Mouse (Mus musculus): ENCODE results near the gene Agmat. TPM values are rescaled to one million over a fixed set of nuclear protein-coding genes. Genes with fewer than 3 reads are reported as not detected.

Gene Agmat
- polyA plus RNA-seq (2012; rRNA removed): 2.2 and 2.4 TPM in 2 replicates

DNA sequence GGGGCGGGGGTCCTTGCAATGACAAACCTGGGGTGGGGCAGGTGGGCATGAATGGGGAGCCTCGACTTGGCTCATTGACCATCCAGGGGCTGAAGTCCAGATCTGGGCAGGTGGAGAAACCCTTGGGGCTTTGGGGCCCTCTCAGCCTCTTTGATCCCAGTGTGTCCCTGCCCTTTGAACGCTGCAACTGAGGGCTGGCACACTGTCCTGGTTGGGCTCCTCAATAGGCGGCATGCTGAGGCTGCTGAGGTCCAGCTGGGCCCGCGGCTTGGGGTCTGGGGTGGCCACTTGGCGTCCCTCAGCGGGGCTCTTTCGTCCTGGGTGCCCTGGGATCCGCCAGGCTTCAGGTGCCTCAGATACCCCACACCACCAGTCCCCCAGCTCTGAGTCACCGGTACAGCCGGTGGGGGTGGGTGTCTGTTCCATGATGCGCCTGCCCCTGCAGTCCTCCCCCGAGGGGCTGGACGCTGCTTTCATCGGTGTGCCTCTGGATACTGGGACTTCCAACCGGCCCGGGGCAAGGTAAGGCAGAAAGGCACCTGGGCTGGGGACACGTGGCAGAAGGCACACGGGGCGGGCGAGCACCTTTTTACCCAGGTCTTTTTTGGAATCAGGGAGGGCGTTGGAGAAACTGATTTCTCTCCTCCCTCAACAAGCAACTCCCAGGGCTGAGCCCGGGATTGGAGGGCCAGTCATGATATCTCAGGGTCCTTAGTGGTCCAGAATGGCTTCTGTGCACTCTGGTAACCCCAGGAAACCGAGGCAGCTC is at the start of gene Agmat:
Gene Agmat (plus strand): TSS at position 95 of the 769 bp plus-strand sequence.
- no peak within 1 kb of the TSS for H3K27ac ChIP-seq (ENCODE audit: insufficient read depth, low read length)
- H3K4me3 ChIP-seq (ENCODE audit: insufficient read depth, low read length): no peak within 1 kb of the TSS
- H3K4me1 ChIP-seq (ENCODE audit: control insufficient read depth, insufficient read depth, low read length): no peaks in the 10 kb centered on the region
- TF ChIP-seq POLR2A (IDR thresholded peaks at IDR 0.05; ENCODE audit: extremely low read depth, insufficient read depth, low read length) (no peak), CTCF (IDR thresholded peaks at IDR 0.05; ENCODE audit: extremely low read depth, insufficient read depth, low read length) (no peak)

DNA sequence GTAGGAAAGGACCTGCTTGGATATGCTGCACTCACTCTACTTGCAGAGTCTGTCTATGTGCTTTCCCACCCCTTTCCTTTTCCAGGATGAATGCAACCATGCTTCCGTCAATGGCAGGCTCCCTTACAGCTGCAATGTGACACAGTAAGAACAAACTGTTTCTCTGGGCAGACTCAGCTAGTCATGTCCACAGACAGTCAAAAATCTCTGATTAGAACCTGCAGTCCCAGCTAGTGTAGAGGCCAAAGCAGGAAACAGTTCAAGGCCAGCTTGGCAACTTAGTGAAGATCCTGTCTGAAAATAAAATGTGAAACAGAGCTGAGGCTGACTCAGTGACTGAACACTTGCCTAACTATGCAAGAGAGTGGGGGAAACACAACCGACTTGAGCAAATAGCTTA is 41.8 kb upstream of the Agmat start:
- H3K4me3 ChIP-seq (ENCODE audit: insufficient read depth, low read length): no peak overlapping the region
- no peaks in the 10 kb centered on the region; the same call in 1 of the 2 replicates for H3K4me1 ChIP-seq (ENCODE audit: control insufficient read depth, insufficient read depth, low read length)
- H3K27ac ChIP-seq (ENCODE audit: insufficient read depth, low read length): no peak overlapping the region
- TF ChIP-seq POLR2A (IDR thresholded peaks at IDR 0.05; ENCODE audit: extremely low read depth, insufficient read depth, low read length) (no peak), CTCF (IDR thresholded peaks at IDR 0.05; ENCODE audit: extremely low read depth, insufficient read depth, low read length) (no peak)

DNA sequence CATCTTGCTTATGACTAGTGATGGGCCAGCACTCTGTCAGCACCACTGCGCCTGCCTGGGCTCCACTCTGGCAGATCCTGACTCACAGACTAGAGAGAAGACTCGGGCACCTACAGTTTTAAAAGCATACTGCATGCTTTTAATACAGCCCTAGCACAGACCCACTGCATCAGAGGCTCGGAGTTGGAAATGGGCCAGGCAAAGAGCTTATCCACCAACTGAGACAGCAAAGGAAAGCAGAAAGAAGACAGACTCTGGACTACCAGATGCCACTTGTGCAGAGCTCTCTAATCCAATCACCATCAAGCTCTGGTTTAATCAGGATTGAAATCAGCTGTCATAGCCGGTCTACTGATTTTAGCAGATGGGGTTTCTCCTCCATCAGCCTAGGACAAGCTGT is 41.1 kb upstream of the Agmat start:
- no peak overlapping the region; the same call in 1 of the 2 replicates for H3K27ac ChIP-seq (ENCODE audit: insufficient read depth, low read length)
- H3K4me1 ChIP-seq (ENCODE audit: control insufficient read depth, insufficient read depth, low read length): no peaks in the 10 kb centered on the region; the same call in 1 of the 2 replicates
- no peak for TF ChIP-seq CTCF (IDR thresholded peaks at IDR 0.05; ENCODE audit: extremely low read depth, insufficient read depth, low read length)
- no peak for TF ChIP-seq POLR2A (IDR thresholded peaks at IDR 0.05; ENCODE audit: extremely low read depth, insufficient read depth, low read length)
- no peak overlapping the region for H3K4me3 ChIP-seq (ENCODE audit: insufficient read depth, low read length)

DNA sequence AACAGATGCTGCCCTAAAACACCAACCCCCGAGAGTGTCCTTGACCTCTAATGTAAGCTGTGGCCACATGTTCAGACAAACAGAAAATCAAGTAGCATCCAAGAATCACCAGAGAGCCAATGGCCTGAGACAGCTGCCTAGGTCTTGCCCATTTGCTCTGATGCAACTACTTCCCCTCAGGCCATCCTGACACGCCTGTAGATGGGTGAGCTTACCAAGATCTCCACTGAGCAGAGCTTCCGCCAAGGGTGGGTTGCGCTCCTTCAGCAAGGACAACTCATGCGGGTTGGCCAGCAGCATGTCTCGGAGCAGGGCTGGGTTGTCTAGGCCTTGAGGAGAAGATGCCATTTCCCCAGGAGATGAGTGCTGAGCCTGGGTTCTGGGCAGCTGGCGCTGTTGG is 38.5 kb upstream of the Agmat start:
- TF ChIP-seq CTCF (IDR thresholded peaks at IDR 0.05; ENCODE audit: extremely low read depth, insufficient read depth, low read length): no peak
- TF ChIP-seq POLR2A (IDR thresholded peaks at IDR 0.05; ENCODE audit: extremely low read depth, insufficient read depth, low read length): no peak
- Histone ChIP-seq H3K4me3 (ENCODE audit: insufficient read depth, low read length) (no peak overlapping the region), H3K27ac (ENCODE audit: insufficient read depth, low read length) (no peak overlapping the region), H3K4me1 (ENCODE audit: control insufficient read depth, insufficient read depth, low read length) (no peaks in the 10 kb centered on the region; the same call in 1 of the 2 replicates)

DNA sequence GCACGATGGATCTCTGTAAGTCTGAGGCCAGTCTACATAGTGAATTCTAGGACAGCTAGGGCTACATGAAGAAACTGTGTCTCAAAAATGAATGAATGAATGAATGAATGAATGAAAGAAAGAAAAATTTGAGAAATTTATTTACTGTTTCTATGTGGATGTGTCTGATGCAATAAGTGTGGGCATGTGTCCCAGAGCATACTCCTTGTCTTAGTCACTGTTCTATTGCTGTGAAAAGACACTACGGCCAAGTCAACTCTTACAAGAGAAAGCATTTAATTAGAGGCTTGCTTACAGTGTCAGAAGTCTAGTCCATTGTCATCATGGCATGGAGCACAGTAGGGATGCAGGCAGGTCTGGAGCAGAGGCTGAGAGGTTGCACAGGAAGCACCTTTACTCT is 37.5 kb upstream of the Agmat start:
- H3K4me1 ChIP-seq (ENCODE audit: control insufficient read depth, insufficient read depth, low read length): no peaks in the 10 kb centered on the region; the same call in 1 of the 2 replicates
- H3K4me3 ChIP-seq (ENCODE audit: insufficient read depth, low read length): no peak overlapping the region
- TF ChIP-seq POLR2A (IDR thresholded peaks at IDR 0.05; ENCODE audit: extremely low read depth, insufficient read depth, low read length): no peak
- no peak for TF ChIP-seq CTCF (IDR thresholded peaks at IDR 0.05; ENCODE audit: extremely low read depth, insufficient read depth, low read length)
- no peak overlapping the region for H3K27ac ChIP-seq (ENCODE audit: insufficient read depth, low read length)

DNA sequence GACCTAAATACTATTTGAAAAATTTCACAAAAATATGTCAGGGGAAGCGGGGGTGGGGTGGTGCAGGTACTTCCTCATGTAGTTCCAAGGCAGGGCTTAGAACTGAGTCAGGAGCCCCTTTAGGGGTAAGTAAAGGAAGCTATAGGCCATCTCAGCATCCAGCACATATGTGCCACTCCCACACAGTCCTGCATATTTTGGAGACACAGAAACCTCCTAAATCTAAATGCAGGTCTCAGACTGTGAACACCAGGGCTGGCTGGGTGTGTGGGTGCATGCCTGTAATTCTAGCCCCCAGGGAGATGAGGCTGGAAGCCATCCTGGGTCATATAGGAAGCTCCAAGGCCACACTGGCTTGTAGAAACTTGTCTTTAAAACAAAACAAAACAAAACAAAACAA is 35.2 kb upstream of the Agmat start:
- no peak overlapping the region for H3K27ac ChIP-seq (ENCODE audit: insufficient read depth, low read length)
- peaks cover 3% of the 10 kb centered on the region for H3K4me1 ChIP-seq (ENCODE audit: control insufficient read depth, insufficient read depth, low read length)
- H3K4me3 ChIP-seq (ENCODE audit: insufficient read depth, low read length): no peak overlapping the region
- TF ChIP-seq CTCF (IDR thresholded peaks at IDR 0.05; ENCODE audit: extremely low read depth, insufficient read depth, low read length) (no peak), POLR2A (IDR thresholded peaks at IDR 0.05; ENCODE audit: extremely low read depth, insufficient read depth, low read length) (no peak)

DNA sequence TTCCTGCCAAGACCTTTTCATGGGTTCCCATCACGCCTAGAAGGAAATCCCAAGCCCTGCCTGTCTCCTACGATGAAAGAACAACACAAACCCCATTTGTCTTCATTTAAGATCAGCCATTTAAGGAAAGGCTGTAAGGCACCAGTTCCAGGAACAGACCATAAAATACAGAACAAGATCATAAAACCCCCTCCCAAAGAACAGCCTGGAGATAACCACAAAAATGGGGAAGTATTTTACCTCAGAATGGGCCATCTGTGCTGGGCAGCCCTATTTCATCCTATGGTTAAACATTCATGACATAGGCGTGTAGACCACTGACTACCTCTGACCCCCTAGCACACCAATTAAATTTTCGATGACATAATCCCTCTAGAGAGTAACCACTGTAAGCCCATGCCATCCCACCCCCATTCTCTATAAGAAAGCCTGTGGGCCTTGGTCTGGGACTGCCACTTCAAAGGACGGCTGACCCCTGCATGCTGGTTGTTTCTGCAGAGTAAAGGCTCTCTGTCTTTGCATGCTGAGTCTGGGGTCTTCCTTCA is 32.8 kb upstream of the Agmat start:
- peaks cover 3% of the 10 kb centered on the region for H3K4me1 ChIP-seq (ENCODE audit: control insufficient read depth, insufficient read depth, low read length)
- no peak overlapping the region for H3K4me3 ChIP-seq (ENCODE audit: insufficient read depth, low read length)
- no peak for TF ChIP-seq CTCF (IDR thresholded peaks at IDR 0.05; ENCODE audit: extremely low read depth, insufficient read depth, low read length)
- no peak for TF ChIP-seq POLR2A (IDR thresholded peaks at IDR 0.05; ENCODE audit: extremely low read depth, insufficient read depth, low read length)
- H3K27ac ChIP-seq (ENCODE audit: insufficient read depth, low read length): no peak overlapping the region

DNA sequence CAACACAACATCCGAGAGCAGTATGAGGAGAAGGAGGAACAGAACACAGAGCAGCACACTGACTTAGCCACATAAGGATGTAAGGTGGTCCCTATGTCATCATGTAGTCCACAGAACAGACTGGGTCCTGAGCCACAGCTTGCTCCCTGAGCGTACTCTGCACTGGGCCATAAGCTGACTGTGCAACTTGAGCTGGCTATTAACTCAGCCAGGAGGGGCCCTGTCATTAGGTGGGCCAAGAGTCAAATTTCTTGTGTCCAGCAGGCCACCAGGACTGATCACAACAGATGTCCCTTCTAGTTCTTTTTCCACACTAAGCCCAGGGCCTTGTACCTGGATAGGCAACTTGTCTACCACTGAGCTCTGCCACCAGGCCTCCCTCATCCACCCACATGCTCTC is 31.4 kb upstream of the Agmat start:
- H3K4me3 ChIP-seq (ENCODE audit: insufficient read depth, low read length): no peak overlapping the region
- peaks cover 6% of the 10 kb centered on the region for H3K4me1 ChIP-seq (ENCODE audit: control insufficient read depth, insufficient read depth, low read length)
- TF ChIP-seq POLR2A (IDR thresholded peaks at IDR 0.05; ENCODE audit: extremely low read depth, insufficient read depth, low read length): no peak
- TF ChIP-seq CTCF (IDR thresholded peaks at IDR 0.05; ENCODE audit: extremely low read depth, insufficient read depth, low read length): no peak
- H3K27ac ChIP-seq (ENCODE audit: insufficient read depth, low read length): no peak overlapping the region

DNA sequence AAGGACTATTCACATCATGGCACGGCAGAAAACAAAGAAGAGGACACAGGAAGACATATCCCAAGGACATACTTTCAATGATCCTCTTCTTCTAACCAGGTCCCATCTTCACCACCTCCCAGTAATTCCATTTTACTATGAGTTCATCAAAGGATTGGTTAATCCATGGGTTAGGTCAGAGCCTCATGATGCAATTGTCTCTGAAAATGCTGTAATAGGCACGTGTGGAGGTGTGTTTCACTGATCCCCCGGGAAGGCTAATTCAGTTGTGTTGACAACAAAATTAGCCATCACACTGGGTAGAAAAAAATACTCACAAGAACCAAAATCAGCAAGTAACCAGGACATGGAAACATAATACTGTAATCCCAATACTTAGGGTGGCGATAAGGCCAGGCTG is 28.8 kb upstream of the Agmat start:
- TF ChIP-seq POLR2A (IDR thresholded peaks at IDR 0.05; ENCODE audit: extremely low read depth, insufficient read depth, low read length): no peak
- TF ChIP-seq CTCF (IDR thresholded peaks at IDR 0.05; ENCODE audit: extremely low read depth, insufficient read depth, low read length): no peak

DNA sequence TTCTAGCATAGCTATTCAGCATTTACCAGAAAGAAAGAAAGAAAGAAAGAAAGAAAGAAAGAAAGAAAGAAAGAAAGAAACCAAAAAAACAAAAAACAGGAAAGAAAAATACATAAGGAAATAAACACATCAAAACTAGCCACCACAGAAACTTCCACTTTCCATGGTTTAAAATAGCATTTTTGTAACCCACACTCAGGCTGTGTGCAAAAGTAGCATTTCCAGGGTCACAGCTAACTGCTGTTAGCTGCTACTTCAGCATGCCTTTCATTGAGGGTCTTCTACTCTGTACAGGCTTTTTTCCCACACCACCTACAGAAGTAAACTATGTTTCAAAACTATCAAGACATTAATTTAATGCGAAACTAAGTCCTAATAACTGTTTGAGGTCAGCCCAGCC is 27.2 kb upstream of the Agmat start:
- TF ChIP-seq CTCF (IDR thresholded peaks at IDR 0.05; ENCODE audit: extremely low read depth, insufficient read depth, low read length) (no peak), POLR2A (IDR thresholded peaks at IDR 0.05; ENCODE audit: extremely low read depth, insufficient read depth, low read length) (no peak)
- no peak overlapping the region for H3K27ac ChIP-seq (ENCODE audit: insufficient read depth, low read length)
- H3K4me3 ChIP-seq (ENCODE audit: insufficient read depth, low read length): no peak overlapping the region
- H3K4me1 ChIP-seq (ENCODE audit: control insufficient read depth, insufficient read depth, low read length): peaks cover 12% of the 10 kb centered on the region

More for the DNA sequence above, 28.8 kb upstream of the Agmat start:
- peaks cover 9% of the 10 kb centered on the region for H3K4me1 ChIP-seq (ENCODE audit: control insufficient read depth, insufficient read depth, low read length)
- H3K4me3 ChIP-seq (ENCODE audit: insufficient read depth, low read length): no peak overlapping the region
- H3K27ac ChIP-seq (ENCODE audit: insufficient read depth, low read length): no peak overlapping the region
